Mouse (Mus musculus) kidney, postnatal 4 days (tissue): ENCODE data around the gene Pgm2l1.

Source experiments
- DNase-seq, 2 experiments: peaks; one replicate each; pipeline ENCODE4 v3.0.0; 2021; ENCODE audit warnings: mixed read lengths in 2 of 2

Pgm2l1 gene

GRCm38 (mm10) chr7:100227158-100227875 is at the start of gene Pgm2l1:
Pgm2l1 (plus strand) TSS chr7:100227394.
- peak; percentile 98 for DNase-seq

- DNase-seq = peak; percentile 61 to 74
Measured at GRCm38 (mm10) chr7:100178016-100178890, 48.9 kb upstream of the Pgm2l1 start.

- DNase-seq = peak; percentile 29 to 36
Measured at GRCm38 (mm10) chr7:100178891-100179233, 48.3 kb upstream of the Pgm2l1 start.

GRCm38 (mm10) chr7:100179394-100179793 is 47.8 kb upstream of the Pgm2l1 start:
- DNase-seq = no peak

GRCm38 (mm10) chr7:100179836-100180407 is 47.3 kb upstream of the Pgm2l1 start:
- DNase-seq = no peak

GRCm38 (mm10) chr7:100181176-100181575 is 46.0 kb upstream of the Pgm2l1 start:
- no peak for DNase-seq

- no peak for DNase-seq
Measured at GRCm38 (mm10) chr7:100181614-100182013, 45.6 kb upstream of the Pgm2l1 start.

- DNase-seq = no peak
Measured at GRCm38 (mm10) chr7:100182388-100182787, 44.8 kb upstream of the Pgm2l1 start.

GRCm38 (mm10) chr7:100187601-100188000 is 39.6 kb upstream of the Pgm2l1 start:
- peak; percentile 69 to 72 for DNase-seq

- no peak for DNase-seq
Measured at GRCm38 (mm10) chr7:100190167-100190566, 37.0 kb upstream of the Pgm2l1 start.

- DNase-seq = peak; percentile 84 to 87
Measured at GRCm38 (mm10) chr7:100190778-100191177, 36.4 kb upstream of the Pgm2l1 start.

GRCm38 (mm10) chr7:100201191-100201590 is 26.0 kb upstream of the Pgm2l1 start:
- DNase-seq = no peak

- DNase-seq = peak in 1 of 2 experiments; percentile 8
Measured at GRCm38 (mm10) chr7:100203616-100204015, 23.6 kb upstream of the Pgm2l1 start.

- no peak for DNase-seq
Measured at GRCm38 (mm10) chr7:100204871-100205270, 22.3 kb upstream of the Pgm2l1 start.

GRCm38 (mm10) chr7:100206144-100206543 is 21.1 kb upstream of the Pgm2l1 start:
- DNase-seq = no peak

GRCm38 (mm10) chr7:100207886-100208285 is 19.3 kb upstream of the Pgm2l1 start:
- no peak for DNase-seq

GRCm38 (mm10) chr7:100214310-100214709 is 12.9 kb upstream of the Pgm2l1 start:
- DNase-seq = no peak

GRCm38 (mm10) chr7:100215116-100215732 is 12.0 kb upstream of the Pgm2l1 start:
- no peak for DNase-seq

- DNase-seq = peak; percentile 13 to 35
Measured at GRCm38 (mm10) chr7:100215976-100216375, 11.2 kb upstream of the Pgm2l1 start.

- DNase-seq = peak in 1 of 2 experiments; percentile 19
Measured at GRCm38 (mm10) chr7:100216601-100217565, 10.3 kb upstream of the Pgm2l1 start.

GRCm38 (mm10) chr7:100227896-100228525 is 817 bp downstream of the Pgm2l1 start:
- DNase-seq = peak; percentile 42 to 55
